Mouse (Mus musculus) cerebellum, postnatal 4 days (tissue): Measurements from ENCODE around the gene Gm11634.
A peak's percentile ranks its signal among the peaks of the same experiment; 100 is the strongest.

ENCODE experiments used
- DNase-seq, 2 experiments: peaks; one replicate each; pipeline ENCODE4 v3.0.0; 2022; ENCODE audit warnings: low spot score in 2 of 2, mixed read lengths in 1 of 2

The Gm11634 gene

GRCm38 (mm10) chr11:101568421-101568820 is 30.6 kb downstream of the Gm11634 start:
- DNase-seq = no peak

- peak in 1 of 2 experiments; percentile 33 for DNase-seq
Observed at GRCm38 (mm10) chr11:101562391-101562790, 36.7 kb downstream of the Gm11634 start.

GRCm38 (mm10) chr11:101556954-101557353 is 42.1 kb downstream of the Gm11634 start:
- no peak for DNase-seq

GRCm38 (mm10) chr11:101556541-101556940 is 42.5 kb downstream of the Gm11634 start:
- DNase-seq = no peak

- no peak for DNase-seq
Observed at GRCm38 (mm10) chr11:101553354-101553930, 45.6 kb downstream of the Gm11634 start.

GRCm38 (mm10) chr11:101552476-101553300 is 46.4 kb downstream of the Gm11634 start:
- DNase-seq = peak; percentile 75 to 92

- peak; percentile 78 to 89 for DNase-seq
Observed at GRCm38 (mm10) chr11:101551751-101552475, 47.1 kb downstream of the Gm11634 start, which contains the start of the genes Brca1 and Nbr1. TSS of gene Brca1 (minus strand) at chr11:101551955. TSS of gene Nbr1 (plus strand) at chr11:101552149.

- DNase-seq = no peak
Observed at GRCm38 (mm10) chr11:101548526-101548925, 50.5 kb downstream of the Gm11634 start.

- no peak for DNase-seq
Observed at GRCm38 (mm10) chr11:101544132-101544531, 54.9 kb downstream of the Gm11634 start.
